Mouse (Mus musculus) adrenal gland, postnatal 10 days (tissue): ENCODE measurements around the gene Astn2. TPM values are rescaled to one million over a fixed set of nuclear protein-coding genes. Genes with fewer than 3 reads are reported as not detected.

Experiments
- DNase-seq: peaks from one replicate; pipeline ENCODE4 v3.0.0; 2021; ENCODE audit warnings: mixed read lengths
- total RNA-seq, 2 experiments: library from RNA; stranded (reverse); gene quantifications; 2 replicates each; pipeline ENCODE4 v1.2.3; 2021

The Astn2 gene
- total RNA-seq, 2 experiments from 2014 or later: 2.7 to 3.2 TPM

- no peak for DNase-seq
Measured at GRCm38 (mm10) chr4:66158714-66159113, 245.7 kb downstream of the Astn2 start.

DNA sequence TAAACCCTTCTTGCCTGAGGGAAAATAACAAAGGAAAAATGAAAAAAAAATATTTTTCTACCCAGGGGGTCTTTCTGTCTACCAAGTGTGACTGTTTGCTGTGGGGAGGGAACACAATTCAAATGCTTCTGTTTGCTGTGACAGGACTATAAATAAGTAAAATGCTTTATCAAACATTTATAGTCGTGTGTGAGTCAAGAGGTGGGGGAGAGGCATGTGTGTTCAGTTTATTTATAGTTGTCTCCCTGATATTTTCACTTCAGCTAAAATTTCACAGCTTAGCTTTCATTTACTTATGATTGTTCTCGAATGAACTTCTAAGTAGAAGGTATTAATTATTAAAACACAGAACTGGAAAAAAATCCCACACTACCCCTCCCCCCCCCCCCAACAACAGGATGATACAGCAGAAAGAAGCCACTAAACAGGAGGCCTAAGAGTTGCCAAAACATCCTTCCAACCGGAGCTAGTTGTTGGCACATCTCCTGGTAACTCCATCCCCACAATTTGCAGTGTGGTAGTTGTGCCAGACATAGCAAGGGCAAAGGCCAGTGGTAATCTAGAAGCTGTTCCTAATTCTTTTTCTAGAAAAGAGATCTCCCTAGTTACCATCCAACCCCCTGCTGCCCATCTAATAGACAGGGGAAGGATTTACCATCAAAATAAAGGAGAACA, 246.8 kb downstream of the Astn2 start:
- DNase-seq: no peak

DNA sequence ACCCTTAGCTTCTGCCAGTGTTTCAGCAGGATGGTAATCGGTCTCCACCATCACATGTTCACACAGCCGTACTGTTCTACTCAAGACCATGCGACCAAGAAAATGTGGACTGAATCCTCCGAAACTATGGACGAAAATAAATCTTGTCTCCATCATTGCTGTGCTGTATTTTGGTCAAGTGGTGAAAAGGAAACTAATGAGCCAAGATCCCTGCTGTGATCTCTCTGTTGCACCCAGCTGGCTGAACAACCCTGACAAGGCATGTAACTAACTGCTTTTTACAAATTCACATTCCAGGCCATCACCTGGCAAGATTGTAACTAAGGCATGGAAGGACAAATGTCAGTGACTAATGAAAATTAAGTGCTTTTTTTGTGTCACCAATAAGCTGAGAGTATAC, 257.9 kb downstream of the Astn2 start:
- DNase-seq: no peak

GRCm38 (mm10) chr4:66126181-66126580, 278.2 kb downstream of the Astn2 start:
- DNase-seq: no peak

DNA sequence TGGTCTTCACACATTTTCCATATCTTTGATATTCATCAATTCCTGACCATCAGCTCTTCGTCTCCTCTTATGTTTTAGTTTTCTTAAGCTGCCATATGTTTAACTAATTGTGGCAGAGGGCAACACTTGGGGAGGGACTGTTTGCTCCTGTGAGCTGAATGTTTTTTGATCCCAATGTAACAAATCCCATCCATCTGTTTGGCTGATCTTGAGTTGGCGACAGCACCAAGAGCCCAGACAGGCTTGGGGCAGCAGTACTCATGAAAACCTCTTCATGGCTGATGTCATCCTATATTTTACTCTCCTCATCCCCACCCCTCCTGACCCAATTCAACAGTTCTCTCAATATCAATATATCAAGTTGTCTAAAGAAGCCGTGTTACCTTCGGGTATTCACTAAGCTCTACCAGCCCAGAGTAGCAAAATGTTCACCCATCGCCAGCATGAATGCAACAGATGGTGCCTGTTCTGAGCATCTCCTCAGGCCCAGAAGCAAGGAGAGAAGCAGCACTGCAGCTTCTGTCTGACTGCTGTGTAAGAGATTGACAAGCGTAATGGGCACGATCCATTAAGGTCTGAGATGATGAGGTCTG, 281.5 kb downstream of the Astn2 start:
- no peak for DNase-seq

- DNase-seq: no peak
Measured at GRCm38 (mm10) chr4:66114243-66114642, 290.2 kb downstream of the Astn2 start.

- DNase-seq: no peak
Measured at GRCm38 (mm10) chr4:66102037-66102436, 302.4 kb downstream of the Astn2 start.

DNA sequence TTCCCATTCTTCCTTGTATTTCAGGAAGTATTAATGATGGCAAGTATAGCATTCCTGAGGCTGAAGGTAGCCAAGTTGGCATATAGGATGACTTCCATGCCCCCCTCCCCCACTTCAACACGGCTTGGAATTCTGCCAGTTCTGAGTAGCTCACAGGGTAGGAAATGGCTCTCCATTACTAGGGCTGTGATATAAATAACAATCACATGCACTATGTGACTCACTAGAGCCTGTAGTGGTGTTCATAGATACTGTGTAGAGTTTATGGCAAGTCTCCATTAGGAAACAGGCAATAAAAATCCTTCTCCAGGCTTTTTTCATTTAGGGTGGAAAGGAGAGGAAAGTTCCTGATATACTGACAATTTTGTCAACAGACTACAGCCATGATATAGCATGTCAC, 306.8 kb downstream of the Astn2 start:
- no peak for DNase-seq

GRCm38 (mm10) chr4:66096104-66096503, 308.3 kb downstream of the Astn2 start:
- DNase-seq: no peak

- DNase-seq: no peak
Measured at GRCm38 (mm10) chr4:66057161-66057560, 347.2 kb downstream of the Astn2 start.

DNA sequence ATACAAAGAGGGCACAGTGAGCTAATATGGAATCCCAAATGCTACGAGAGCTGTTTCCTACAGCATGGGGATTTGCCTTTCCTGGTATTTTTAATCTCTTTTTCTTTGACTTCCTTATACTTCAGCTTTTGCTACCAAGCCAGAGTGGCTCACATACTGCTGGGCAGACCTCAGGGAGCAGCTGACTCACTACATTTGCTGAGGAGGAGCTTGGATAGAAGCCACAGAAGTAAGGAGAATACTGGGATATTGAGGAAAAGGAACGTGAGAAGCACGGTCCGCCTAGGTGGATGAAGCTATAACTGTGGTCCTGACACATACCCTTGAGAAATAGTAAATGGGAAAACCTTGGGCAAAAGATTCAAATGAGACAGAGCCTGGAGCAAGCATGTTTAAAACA, 348.7 kb downstream of the Astn2 start:
- no peak for DNase-seq

GRCm38 (mm10) chr4:66043014-66043672, 361.3 kb downstream of the Astn2 start:
- no peak for DNase-seq

DNA sequence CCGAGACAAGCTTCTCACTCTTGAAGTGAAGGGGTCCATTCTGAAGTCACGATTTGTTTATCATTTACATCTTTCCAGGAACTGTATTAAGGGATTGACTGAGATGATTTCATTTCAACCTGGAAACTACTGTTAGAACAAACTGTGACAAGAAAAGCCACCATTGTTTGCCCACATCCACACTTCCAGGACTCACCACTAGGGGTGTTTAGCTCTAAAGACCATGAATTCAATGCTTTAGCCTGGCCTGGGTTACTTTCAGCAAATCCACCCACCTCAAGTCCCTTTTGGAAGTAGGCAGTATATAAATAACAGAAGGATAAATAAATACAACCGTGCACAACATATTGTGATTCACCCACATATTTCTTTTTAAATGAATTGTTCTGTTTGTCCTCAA, 370.6 kb downstream of the Astn2 start:
- DNase-seq: no peak

- DNase-seq: no peak
Measured at GRCm38 (mm10) chr4:66031320-66031870, 373.0 kb downstream of the Astn2 start.

GRCm38 (mm10) chr4:66029901-66030300, 374.5 kb downstream of the Astn2 start:
- DNase-seq: no peak

DNA sequence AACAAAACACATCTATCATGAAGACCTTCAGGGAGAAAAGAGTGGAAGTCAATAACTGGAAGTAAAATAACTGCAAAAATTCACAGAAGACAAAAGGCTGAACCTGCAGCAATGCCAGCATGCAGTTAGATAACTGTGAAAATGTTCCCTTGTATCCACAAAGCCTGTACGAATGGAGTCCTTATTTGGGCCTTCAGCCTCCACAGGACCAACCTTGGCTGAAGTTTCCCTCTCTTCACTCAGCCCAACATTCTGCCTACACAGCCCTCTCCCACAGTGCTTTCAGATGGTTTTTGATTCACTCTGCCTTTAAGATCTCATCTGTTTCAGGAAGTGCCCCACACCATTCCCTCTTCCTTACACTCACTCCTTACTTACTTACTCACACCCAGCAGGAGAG, 376.5 kb downstream of the Astn2 start:
- DNase-seq: no peak

DNA sequence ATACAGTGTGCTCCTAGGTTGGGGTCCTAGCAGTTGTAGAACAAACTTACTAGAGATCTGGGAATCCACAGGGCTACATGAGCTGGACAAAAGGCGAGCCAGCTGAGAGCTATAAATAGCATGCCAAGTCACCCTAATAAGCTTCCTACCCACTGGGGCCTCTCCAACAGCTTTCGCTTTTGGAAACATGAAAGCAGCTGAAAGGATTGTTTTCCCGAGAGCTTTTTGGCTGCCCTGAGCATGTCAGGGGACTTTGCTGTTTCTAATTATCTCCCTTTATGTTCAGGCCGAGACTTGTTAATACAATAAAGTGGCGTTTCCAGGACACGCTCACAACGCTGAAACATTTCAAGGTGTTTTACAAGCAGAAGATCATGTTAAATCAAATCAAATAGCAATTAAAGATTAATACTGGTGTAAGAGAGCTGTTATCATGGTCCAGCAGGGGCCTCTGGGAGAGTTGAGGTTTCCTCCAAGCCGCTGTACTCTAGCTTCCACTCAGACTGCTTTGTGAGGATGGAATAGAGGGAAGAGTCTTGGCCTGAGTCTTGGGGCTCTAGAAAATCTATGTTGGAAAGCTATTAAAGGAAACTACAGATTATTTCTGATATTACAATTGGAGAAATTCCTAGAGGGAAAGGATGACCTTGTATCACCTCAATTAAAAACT, 378.9 kb downstream of the Astn2 start:
- DNase-seq: peak; percentile 24

- no peak for DNase-seq
Measured at GRCm38 (mm10) chr4:66002936-66003335, 401.5 kb downstream of the Astn2 start.

DNA sequence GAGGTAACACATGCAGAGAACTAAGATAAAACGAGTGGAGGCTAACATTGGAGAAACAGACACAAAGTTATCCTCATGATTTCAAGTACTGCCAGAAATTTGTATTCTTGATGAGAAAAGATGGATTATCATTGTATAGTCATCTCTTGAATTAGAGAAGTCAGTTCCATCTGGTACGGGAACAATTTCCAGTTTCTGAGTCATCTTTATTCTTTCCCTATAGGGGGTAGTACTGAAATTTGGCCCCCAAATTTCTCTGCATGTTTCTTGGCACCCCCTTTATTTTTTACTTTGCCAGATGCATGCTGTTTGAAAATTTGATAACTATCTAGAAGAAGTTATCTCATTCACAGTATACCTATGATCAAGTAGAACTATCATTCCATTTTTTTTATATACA, 420.8 kb downstream of the Astn2 start:
- no peak for DNase-seq

GRCm38 (mm10) chr4:65982882-65983281, 421.5 kb downstream of the Astn2 start:
- peak; percentile 45 for DNase-seq

DNA sequence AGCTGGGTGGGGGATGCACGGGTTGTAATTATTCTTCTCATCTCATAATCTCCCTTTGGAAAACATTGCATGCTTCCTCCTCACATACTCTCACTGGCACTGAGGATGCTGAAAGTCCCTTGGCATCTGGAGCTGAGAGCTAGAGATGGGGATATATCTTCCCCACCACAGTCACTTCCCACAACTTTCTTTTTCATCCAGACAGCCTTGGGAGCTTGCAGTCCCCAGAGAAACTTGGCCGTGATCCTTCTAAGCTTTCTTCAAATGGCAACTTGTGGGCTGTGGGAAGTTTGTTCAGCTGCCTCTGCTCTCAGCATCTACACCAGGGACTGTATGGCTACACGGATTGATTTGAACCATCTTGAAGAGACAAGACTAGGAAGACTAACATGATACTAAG, 428.2 kb downstream of the Astn2 start:
- DNase-seq: no peak

GRCm38 (mm10) chr4:65972395-65972794, 432.0 kb downstream of the Astn2 start:
- no peak for DNase-seq

- no peak for DNase-seq
Measured at GRCm38 (mm10) chr4:65969318-65969717, 435.1 kb downstream of the Astn2 start.
